Mouse (Mus musculus) heart, postnatal 14 days (tissue): ENCODE measurements around the gene Sypl2. TPM values are rescaled to one million over a fixed set of nuclear protein-coding genes. Genes with fewer than 3 reads are reported as not detected.
"Not testable (repeated sequence)": the region's sequence is repeated elsewhere in the genome, so short reads cannot be mapped to it uniquely, and the experiment has no call there.

Source experiments
- DNase-seq, 2 experiments: peaks; one replicate each; pipeline ENCODE4 v3.0.0; 2021 to 2022
- intact Hi-C: fragments of 180-260 bp; cut with DNase I; formaldehyde crosslinking; loops from one replicate; pipeline ENCODE4 v1.15.1; 2025
- long read RNA-seq, 2 experiments: library from polyadenylated mRNA; stranded (forward); transcript quantifications; one replicate each; pipeline ENCODE4 v2.0.0; 2021
- total RNA-seq, 2 experiments: library from RNA; stranded (reverse); gene quantifications; 2 replicates each; pipeline ENCODE4 v1.2.3; 2021

The Sypl2 gene
- total RNA-seq = under 1 TPM; 0.36 to 0.46 TPM
- long read RNA-seq, experiment 1 = 0 reads
- long read RNA-seq, experiment 2, full-length matches to known transcripts = 1 of 1 reads
- long read RNA-seq, experiment 2, partial matches to known transcripts = 0 of 1 reads
- long read RNA-seq, experiment 2, other reads (novel, unspliced or antisense) = 0 of 1 reads

DNA sequence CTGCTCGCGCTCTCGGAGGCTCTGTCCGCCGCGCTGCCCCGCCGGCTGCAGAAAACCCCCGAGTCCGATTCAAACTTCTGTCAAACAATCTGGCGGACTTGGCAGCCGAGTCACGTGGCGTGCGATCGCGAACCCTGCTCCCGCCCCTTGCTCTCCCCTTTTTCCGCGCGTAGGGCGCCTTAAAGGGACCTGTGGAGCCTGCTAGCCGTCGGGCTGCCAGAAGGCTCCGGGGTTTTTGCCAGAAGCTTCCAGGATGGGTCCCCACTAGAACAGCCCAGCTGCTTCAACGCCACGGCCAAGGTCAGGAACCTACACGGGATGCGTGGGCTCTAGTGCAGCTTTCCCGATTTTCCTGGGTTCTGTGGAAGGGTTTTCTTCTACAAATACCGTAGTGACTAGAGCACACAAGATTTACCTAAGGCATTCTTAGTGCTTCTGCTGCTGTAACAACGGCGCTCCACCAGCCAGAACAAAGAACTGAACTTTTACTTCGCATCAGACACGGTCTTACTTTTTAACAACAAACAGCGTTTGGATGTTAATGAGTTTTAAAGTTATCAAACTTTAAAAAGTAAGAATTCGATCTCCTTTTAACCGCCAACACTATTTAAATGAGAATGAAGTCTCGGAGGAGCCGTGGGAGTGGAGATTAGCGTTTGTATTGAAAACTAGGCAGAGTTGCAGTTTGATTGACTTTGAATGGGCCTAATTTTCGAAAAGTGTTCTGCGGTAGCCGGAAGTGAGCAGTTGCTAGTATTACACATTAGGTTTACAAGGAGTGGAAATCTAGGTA is at the start of gene Sypl2:
TSS of gene Sypl2 (minus strand) at position 91 of the 793 bp plus-strand sequence.
- intact Hi-C loops = no loop called here
- DNase-seq = peak; percentile 51 to 57

- intact Hi-C loops = loop anchor here (5.0 kb wide), 2 partner anchors 47 to 97 kb away; partner anchors contain the start of gene Atxn7l2
- no peak for DNase-seq
These were observed 32.9 kb upstream of the Sypl2 start for GRCm38 (mm10) chr3:108259319-108259718.

DNA sequence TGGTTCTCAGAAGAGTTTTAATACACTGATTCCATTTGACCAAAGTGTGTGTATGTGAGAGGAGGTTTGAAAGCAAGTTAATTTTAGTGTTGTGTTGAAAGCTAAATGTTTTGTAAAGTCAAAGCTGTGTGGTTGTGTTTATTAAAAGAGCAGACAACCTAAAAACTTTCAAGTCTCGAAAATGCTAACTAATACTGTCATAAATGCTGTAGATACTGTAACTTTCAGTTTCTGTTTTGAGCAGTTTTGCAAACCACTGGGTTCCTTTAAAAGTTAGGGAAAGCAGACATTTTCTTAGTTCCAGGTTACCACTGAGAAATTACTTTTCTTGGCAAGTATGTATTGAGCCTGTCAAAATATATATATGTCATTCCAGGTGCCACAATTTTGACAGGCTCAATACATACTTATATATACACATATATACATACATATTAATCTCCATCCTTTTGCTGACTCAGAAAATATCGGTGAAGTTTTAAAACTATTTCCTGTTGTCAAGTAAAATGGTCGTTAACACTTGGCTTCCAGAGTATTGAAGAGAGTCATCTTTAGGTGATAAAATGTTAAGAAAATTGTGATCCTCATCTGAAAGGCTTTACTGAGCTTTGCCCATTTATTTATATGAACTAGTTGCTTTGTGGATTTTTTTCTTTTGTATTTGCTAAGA is 31.5 kb upstream of the Sypl2 start:
- intact Hi-C loops = loop anchor here (5.0 kb wide), 2 partner anchors 46 to 96 kb away; partner anchors contain the start of gene Atxn7l2

GRCm38 (mm10) chr3:108256719-108257637 is 30.5 kb upstream of the Sypl2 start, which contains the start of gene Psma5:
Gene Psma5, plus strand, starts transcription at chr3:108256926.
- intact Hi-C loops = loop anchor here (5.0 kb wide), 2 partner anchors 45 to 95 kb away; partner anchors contain the start of gene Atxn7l2
- DNase-seq = peak; percentile 92 to 94

More for the DNA sequence above, 31.5 kb upstream of the Sypl2 start:
- no peak for DNase-seq

DNA sequence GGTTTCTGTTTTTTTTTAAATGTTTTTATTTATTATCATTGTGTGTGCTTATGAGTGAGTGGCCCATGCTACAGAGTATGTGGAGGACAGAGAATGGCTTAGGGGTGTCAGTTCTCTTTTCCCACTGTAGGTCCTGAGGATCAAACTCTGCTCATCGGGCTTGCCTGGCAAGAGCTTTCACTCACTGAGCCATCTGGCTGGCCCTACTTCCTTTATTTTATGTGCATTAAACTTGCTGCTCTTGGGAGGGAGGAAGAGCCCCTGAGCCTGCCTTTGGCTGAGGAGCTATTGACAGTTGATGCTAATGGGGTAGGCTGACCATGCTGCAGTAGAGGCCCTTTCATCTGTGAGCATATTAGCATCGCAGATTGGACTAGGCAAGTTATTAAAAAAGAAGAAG is 20.4 kb upstream of the Sypl2 start:
- DNase-seq = no peak
- intact Hi-C loops = no loop called here

- DNase-seq = no peak
- intact Hi-C loops = no loop called here
These were observed 14.9 kb upstream of the Sypl2 start for GRCm38 (mm10) chr3:108241243-108241839.

DNA sequence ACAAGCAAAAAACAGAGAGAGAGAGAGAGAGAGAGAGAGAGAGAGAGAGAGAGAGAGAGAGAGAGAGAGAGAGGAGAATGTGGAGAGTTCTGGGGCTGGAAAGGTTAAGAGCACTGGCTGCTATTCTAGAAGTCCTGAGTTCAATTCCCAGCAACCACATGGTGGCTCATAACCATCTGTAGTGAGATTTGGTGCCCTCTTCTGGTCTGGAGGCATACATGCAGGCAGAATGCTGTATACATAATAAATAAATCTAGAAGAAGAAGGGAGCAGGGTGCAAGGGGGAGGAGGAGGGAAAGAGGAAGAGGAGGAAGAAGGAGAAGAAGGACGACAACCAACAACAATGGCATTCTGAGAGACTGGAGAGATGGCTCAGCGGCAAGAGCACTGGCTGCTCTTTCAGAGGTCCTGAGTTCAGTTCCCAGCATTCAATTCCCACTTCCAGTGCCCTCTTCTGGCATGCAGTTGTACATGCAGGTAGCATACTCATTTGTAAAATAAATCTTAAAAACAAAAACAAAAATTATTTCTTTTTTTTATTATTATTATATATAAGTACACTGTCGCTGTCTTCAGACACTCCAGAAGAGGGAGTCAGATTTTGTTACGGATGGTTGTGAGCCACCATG is 11.1 kb upstream of the Sypl2 start:
- intact Hi-C loops, DNase-seq: not testable (repeated sequence)

GRCm38 (mm10) chr3:108231646-108232045 is 5.2 kb upstream of the Sypl2 start:
- no peak for DNase-seq
- intact Hi-C loops = no loop called here

DNA sequence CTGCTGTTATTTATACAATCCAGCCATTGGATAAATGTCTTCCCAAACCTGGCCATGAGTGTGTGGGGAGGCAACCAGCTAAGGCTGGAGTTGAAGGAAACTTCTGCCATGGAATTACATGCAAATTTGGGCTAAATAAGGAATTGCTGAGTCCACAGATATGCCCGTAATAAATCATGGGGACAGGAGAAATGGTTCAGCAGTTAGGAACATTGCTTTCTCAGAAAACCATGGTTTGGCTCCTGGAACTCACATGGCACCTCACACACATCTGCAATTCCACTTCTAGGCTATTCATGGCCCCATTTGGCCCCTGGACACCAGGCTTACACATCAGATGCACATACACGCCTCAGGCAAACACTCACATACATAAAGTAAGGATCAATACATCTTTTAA is 1.1 kb upstream of the Sypl2 start:
- intact Hi-C loops = no loop called here
- DNase-seq = no peak

- intact Hi-C loops = no loop called here
These were observed 514 bp downstream of the Sypl2 start for GRCm38 (mm10) chr3:108225711-108226557.

GRCm38 (mm10) chr3:108220661-108221060 is 5.8 kb downstream of the Sypl2 start:
- intact Hi-C loops = no loop called here
- no peak for DNase-seq

More at GRCm38 (mm10) chr3:108225711-108226557, 514 bp downstream of the Sypl2 start:
- DNase-seq = no peak

- peak in 1 of 2 experiments; percentile 46 for DNase-seq
- intact Hi-C loops = loop anchor here (5.0 kb wide), 1 partner anchor 43 kb away; the partner anchor contains the start of gene Psma5
These were observed 11.7 kb downstream of the Sypl2 start for GRCm38 (mm10) chr3:108214734-108215133.

- intact Hi-C loops = loop anchor here (5.0 kb wide), 1 partner anchor 45 kb away; the partner anchor contains the start of gene Psma5
- DNase-seq = no peak
These were observed 14.0 kb downstream of the Sypl2 start for GRCm38 (mm10) chr3:108212406-108212805.

DNA sequence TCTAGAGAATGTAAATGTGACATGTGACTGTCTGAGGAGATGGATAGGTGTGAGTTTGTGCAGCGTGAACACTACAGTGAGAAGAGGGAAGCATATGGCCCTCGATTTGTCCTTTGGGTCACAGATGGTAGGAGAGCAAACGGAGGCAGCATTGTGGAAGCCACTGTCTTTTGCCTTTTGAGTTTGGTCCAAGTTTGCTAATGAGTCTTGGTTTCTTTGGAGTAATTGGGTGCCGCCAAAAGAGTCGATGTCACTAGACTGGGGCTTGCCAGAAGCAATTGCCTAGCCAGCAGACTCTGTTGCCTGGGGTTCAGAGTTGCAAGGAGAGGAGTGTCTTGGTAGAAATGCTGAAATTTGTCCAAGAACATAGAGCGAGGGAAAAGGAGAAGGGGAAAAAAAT is 14.6 kb downstream of the Sypl2 start:
- intact Hi-C loops = loop anchor here (5.0 kb wide), 1 partner anchor 45 kb away; the partner anchor contains the start of gene Psma5
- DNase-seq = no peak

- intact Hi-C loops = loop anchor here (5.0 kb wide), 1 partner anchor 47 kb away; the partner anchor contains the start of gene Psma5
- DNase-seq = no peak
These were observed 15.7 kb downstream of the Sypl2 start, which contains the start of gene Atxn7l2 for GRCm38 (mm10) chr3:108210771-108211139. Gene Atxn7l2, minus strand, starts transcription at chr3:108210934.

GRCm38 (mm10) chr3:108209946-108210770 is 16.3 kb downstream of the Sypl2 start:
- intact Hi-C loops = loop anchor here (5.0 kb wide), 1 partner anchor 47 kb away; the partner anchor contains the start of gene Psma5
- DNase-seq = peak; percentile 93 to 94

- no peak for DNase-seq
- intact Hi-C loops = no loop called here
These were observed 16.9 kb downstream of the Sypl2 start for GRCm38 (mm10) chr3:108209536-108209935.
